Comparison of ENCODE assay signal across 9 mouse cellular contexts in the genomic region with DNA sequence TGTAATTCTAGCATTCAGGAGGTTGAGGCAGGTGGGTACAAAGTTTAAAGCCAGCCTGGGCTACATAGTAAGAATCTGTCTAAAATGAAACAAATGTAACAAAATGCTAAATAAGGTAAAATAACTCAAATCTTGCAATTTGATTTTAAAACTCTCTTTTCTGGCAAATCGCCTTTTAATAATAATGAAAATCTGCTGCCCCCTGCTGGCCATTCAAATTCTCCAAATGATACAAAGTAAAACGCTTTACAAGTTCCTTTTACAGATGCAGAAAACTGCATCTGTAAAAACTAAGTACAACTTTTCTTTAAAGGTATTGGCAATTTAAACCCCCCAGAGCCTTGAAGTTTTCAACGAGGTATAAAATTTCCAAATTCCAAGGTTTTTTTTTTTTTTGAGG.
DNase-seq lines count a peak whose midpoint lies in the region; ATAC-seq and TF ChIP-seq lines count a peak whose summit lies in the region.
"Had no signal": no experiment of that assay in that cellular context is flagged by ENCODE, and none has a peak within 500 bp of the region (broad histone marks: within the 10 kb centered on the region; RNA-seq: fewer than 3 reads in every experiment).

No protein-coding gene starts in this region.

- ATAC-seq in kidney, postnatal 0 days (replicated peaks; ENCODE audit: low FRiP score, low read depth) = no peak
- ATAC-seq in kidney, embryonic 14.5 days (ENCODE audit: low FRiP score, low TSS enrichment) = no peak

- 40% methylated on average over 3 of the region's 3 CpGs for WGBS in kidney, postnatal 0 days
- WGBS in kidney, embryonic 14.5 days = 60% methylated on average over 3 of the region's 3 CpGs
- WGBS in limb, embryonic 10.5 days = 69% methylated on average over 3 of the region's 3 CpGs

- H3K36me3 ChIP-seq in kidney, postnatal 0 days (ENCODE audit: insufficient read depth, low read length) = peaks cover 25% of the 10 kb centered on the region
- H3K36me3 ChIP-seq in kidney, embryonic 14.5 days (ENCODE audit: control insufficient read depth, insufficient read depth, low read length) = peaks cover 18% of the 10 kb centered on the region
- peaks cover 71% of the 10 kb centered on the region for H3K36me3 ChIP-seq in limb, embryonic 10.5 days

- H3K4me2 ChIP-seq in kidney, postnatal 0 days (ENCODE audit: low read length) = no peak overlapping the region
- H3K4me2 ChIP-seq in kidney, embryonic 14.5 days (replicated peaks; ENCODE audit: low read depth, low read length) = no peak overlapping the region

- peak; percentile 70 for DNase-seq in adrenal gland, postnatal 10 days
- no peak for DNase-seq in adrenal gland, adult 2 months
- DNase-seq in kidney, postnatal 0 days (ENCODE audit: low spot score) = peak; percentile 60
- DNase-seq in CD4-positive helper T cell, adult 2 months (ENCODE audit: low read depth, low spot score) = peak; percentile 30
- DNase-seq in embryo, embryonic 11 days = peak; percentile 66
- DNase-seq in limb, embryonic 10.5 days (ENCODE audit: low spot score) = peak; percentile 48
- DNase-seq in thymus, postnatal 14 days = peak; percentile 44

- no peaks in the 10 kb centered on the region for H3K9me3 ChIP-seq in kidney, postnatal 0 days (replicated peaks; ENCODE audit: low read length)
- H3K9me3 ChIP-seq in kidney, embryonic 14.5 days (ENCODE audit: control insufficient read depth, low read length) = no peaks in the 10 kb centered on the region
- H3K9me3 ChIP-seq in limb, embryonic 10.5 days (replicated peaks) = no peaks in the 10 kb centered on the region

- TF ChIP-seq CTCF in kidney, postnatal 0 days (IDR thresholded peaks at IDR 0.05; ENCODE audit: low read depth) = peak; percentile 70

- no peaks in the 10 kb centered on the region for H3K4me1 ChIP-seq in kidney, postnatal 0 days (replicated peaks; ENCODE audit: insufficient read depth, low read length)
- H3K4me1 ChIP-seq in kidney, embryonic 14.5 days (ENCODE audit: control insufficient read depth, insufficient read depth, low read length) = no peaks in the 10 kb centered on the region
- H3K4me1 ChIP-seq in limb, embryonic 10.5 days = no peaks in the 10 kb centered on the region

- no peak overlapping the region for H3K9ac ChIP-seq in kidney, postnatal 0 days (ENCODE audit: low read depth, low read length)
- no peak overlapping the region for H3K9ac ChIP-seq in kidney, embryonic 14.5 days (ENCODE audit: low read depth, low read length)

- no peak overlapping the region for H3K27ac ChIP-seq in kidney, postnatal 0 days
- H3K27ac ChIP-seq in kidney, embryonic 14.5 days (ENCODE audit: low read depth, low read length) = no peak overlapping the region
- no peak overlapping the region for H3K27ac ChIP-seq in limb, embryonic 10.5 days

- H3K27me3 ChIP-seq in kidney, postnatal 0 days (ENCODE audit: insufficient read depth, low read length) = no peaks in the 10 kb centered on the region
- H3K27me3 ChIP-seq in kidney, embryonic 14.5 days (ENCODE audit: control insufficient read depth, insufficient read depth, low read length) = no peaks in the 10 kb centered on the region
- H3K27me3 ChIP-seq in limb, embryonic 10.5 days (ENCODE audit: low read depth, poor library complexity, severe bottlenecking) = no peaks in the 10 kb centered on the region

- no peak overlapping the region for H3K4me3 ChIP-seq in kidney, postnatal 0 days (replicated peaks; ENCODE audit: low read depth, low read length)
- H3K4me3 ChIP-seq in kidney, embryonic 14.5 days (ENCODE audit: low read length) = no peak overlapping the region
- no peak overlapping the region for H3K4me3 ChIP-seq in limb, embryonic 10.5 days
- H3K4me3 ChIP-seq: erythroblast, embryonic 14.5 days had no signal
